20 mouse cellular contexts compared by ENCODE assay signal in genomic region chr13:63117495-63118184, GRCm38 (mm10).
DNase-seq lines count a peak whose midpoint lies in the region; ATAC-seq and TF ChIP-seq lines count a peak whose summit lies in the region.
"Had no signal": no experiment of that assay in that cellular context is flagged by ENCODE, and none has a peak within 500 bp of the region (broad histone marks: within the 10 kb centered on the region; RNA-seq: fewer than 3 reads in every experiment).

No protein-coding gene starts in this region.

- H3K9ac ChIP-seq in heart, embryonic 13.5 days, result no peak overlapping the region
- no peak overlapping the region for H3K9ac ChIP-seq in lung, postnatal 0 days (replicated peaks; ENCODE audit: low read depth)
- H3K9ac ChIP-seq: embryonic facial prominence, embryonic 15.5 days; limb, embryonic 12.5 days; liver, embryonic 14.5 days; neural tube, embryonic 13.5 days had no signal

- peaks cover 70% of the 10 kb centered on the region for H3K4me1 ChIP-seq in heart, embryonic 13.5 days
- peaks cover 66% of the 10 kb centered on the region for H3K4me1 ChIP-seq in megakaryocyte, embryonic 14.5 days
- peaks cover 9% of the 10 kb centered on the region; the same call in 1 of the 2 replicates for H3K4me1 ChIP-seq in lung, postnatal 0 days (ENCODE audit: insufficient read depth, low read depth, low read length)

- no peaks in the 10 kb centered on the region for H3K9me3 ChIP-seq in heart, embryonic 13.5 days
- H3K9me3 ChIP-seq in megakaryocyte, embryonic 14.5 days, result peaks cover 3% of the 10 kb centered on the region; the same call in 1 of the 2 replicates
- no peaks in the 10 kb centered on the region for H3K9me3 ChIP-seq in lung, postnatal 0 days (ENCODE audit: low read length)
- H3K9me3 ChIP-seq: embryonic facial prominence, embryonic 15.5 days; limb, embryonic 12.5 days; neural tube, embryonic 13.5 days had no signal

- no peaks in the 10 kb centered on the region for H3K27me3 ChIP-seq in heart, embryonic 13.5 days (replicated peaks)
- no peaks in the 10 kb centered on the region for H3K27me3 ChIP-seq in megakaryocyte, embryonic 14.5 days (replicated peaks)
- no peaks in the 10 kb centered on the region for H3K27me3 ChIP-seq in lung, postnatal 0 days (replicated peaks; ENCODE audit: insufficient read depth, low read length)
- H3K27me3 ChIP-seq: embryonic facial prominence, embryonic 15.5 days; limb, embryonic 12.5 days; neural tube, embryonic 13.5 days had no signal

- intact Hi-C loops in heart, postnatal 25 days (cut with DNase I), result no loop called here

- DNase-seq in heart, postnatal 25 days (ENCODE audit: low spot score), result no peak
- DNase-seq in lung, postnatal 0 days (ENCODE audit: low spot score), result peak; percentile 73
- DNase-seq in ovary, postnatal 10 days (ENCODE audit: low spot score), result no peak
- no peak for DNase-seq in embryo, embryonic 9.5 days (ENCODE audit: extremely low spot score)
- DNase-seq: cerebellum, adult 9-11 months; gastrocnemius, postnatal 14 days; kidney, adult 2 months; kidney, postnatal 25 days; layer of hippocampus, adult 9-11 months; thymus, postnatal 36 days had no signal

- TF ChIP-seq CTCF in lung, postnatal 0 days (IDR thresholded peaks at IDR 0.05), result no peak

- TF ChIP-seq EP300 in lung, postnatal 0 days (IDR thresholded peaks at IDR 0.05), result peak; percentile 76

- no peak overlapping the region for H3K4me3 ChIP-seq in heart, embryonic 13.5 days
- H3K4me3 ChIP-seq in megakaryocyte, embryonic 14.5 days (replicated peaks), result peak overlapping the region; percentile 64
- H3K4me3 ChIP-seq in lung, postnatal 0 days (ENCODE audit: low read depth, low read length), result no peak overlapping the region
- H3K4me3 ChIP-seq: embryonic facial prominence, embryonic 15.5 days; limb, embryonic 12.5 days; neural tube, embryonic 13.5 days had no signal

- WGBS in heart, embryonic 13.5 days, result 37% methylated on average over 3 of the region's 3 CpGs
- 34% methylated on average over 3 of the region's 3 CpGs for WGBS in lung, postnatal 0 days

- H3K27ac ChIP-seq in heart, embryonic 13.5 days (replicated peaks), result peak overlapping the region; percentile 66; the same call in 1 of the 2 replicates
- H3K27ac ChIP-seq in lung, postnatal 0 days (ENCODE audit: low read length), result peak overlapping the region; percentile 8; the same call in 1 of the 2 replicates
- H3K27ac ChIP-seq: embryonic facial prominence, embryonic 15.5 days; hindbrain, postnatal 0 days; limb, embryonic 12.5 days; liver, embryonic 14.5 days; neural tube, embryonic 13.5 days; stomach, postnatal 0 days had no signal

- ATAC-seq in heart, embryonic 13.5 days (ENCODE audit: extremely low read depth, insufficient number of reproducible peaks, low FRiP score, low TSS enrichment), result no peak
- no peak for ATAC-seq in megakaryocyte, adult 5-6 weeks (ENCODE audit: poor library complexity, severe bottlenecking)
- ATAC-seq in lung, postnatal 0 days, result peak; percentile 80
- ATAC-seq: hindbrain, postnatal 0 days had no signal

- no peaks in the 10 kb centered on the region for H3K36me3 ChIP-seq in heart, embryonic 13.5 days
- peaks cover 7% of the 10 kb centered on the region for H3K36me3 ChIP-seq in megakaryocyte, embryonic 14.5 days (replicated peaks; ENCODE audit: low read length)
- no peaks in the 10 kb centered on the region for H3K36me3 ChIP-seq in lung, postnatal 0 days (ENCODE audit: insufficient read depth, low read length)
- H3K36me3 ChIP-seq: embryonic facial prominence, embryonic 15.5 days; limb, embryonic 12.5 days; neural tube, embryonic 13.5 days had no signal

- H3K4me2 ChIP-seq in heart, embryonic 13.5 days, result no peak overlapping the region
- H3K4me2 ChIP-seq in lung, postnatal 0 days (replicated peaks; ENCODE audit: low read depth, low read length), result no peak overlapping the region
- H3K4me2 ChIP-seq: embryonic facial prominence, embryonic 15.5 days; limb, embryonic 12.5 days; midbrain, embryonic 11.5 days; neural tube, embryonic 13.5 days had no signal
